Mouse (Mus musculus) C2C12 (cell line): Measurements from ENCODE around the gene Sub1. TPM values are rescaled to one million over a fixed set of nuclear protein-coding genes. Genes with fewer than 3 reads are reported as not detected.

ENCODE experiments used
- H3K27me3 ChIP-seq: one replicate; pipeline ENCODE4 v1.6.1; 2011; ENCODE audit not compliant: control insufficient read depth, insufficient read depth, insufficient read length
- H3K36me3 ChIP-seq: one replicate; pipeline ENCODE4 v1.6.1; 2011; ENCODE audit not compliant: control insufficient read depth, insufficient read depth
- H3K4me3 ChIP-seq: one replicate; pipeline ENCODE4 v1.5.1; 2011; ENCODE audit warnings: mild to moderate bottlenecking, control low read depth; ENCODE audit not compliant: poor library complexity, insufficient read depth, severe bottlenecking
- H3K79me2 ChIP-seq: one replicate; pipeline ENCODE4 v1.6.1; 2011; ENCODE audit not compliant: control insufficient read depth, insufficient read depth
- H3K79me3 ChIP-seq: one replicate; pipeline ENCODE4 v1.6.1; 2011; ENCODE audit warnings: low read depth, control low read depth
- H3ac ChIP-seq: one replicate; pipeline ENCODE3; 2011; ENCODE audit warnings: low read depth; ENCODE audit not compliant: control insufficient read depth, insufficient read length
- CEBPB ChIP-seq: IDR thresholded peaks from one replicate; pipeline ENCODE4 v1.6.1; 2011; ENCODE audit warnings: low read depth, mild to moderate bottlenecking, control low read depth, moderate library complexity
- CTCF ChIP-seq: IDR thresholded peaks from one replicate; pipeline ENCODE4 v1.5.1; 2011; ENCODE audit not compliant: control insufficient read depth, insufficient read depth, insufficient read length
- FOSL1 ChIP-seq: IDR thresholded peaks from one replicate; pipeline ENCODE4 v1.8.0; 2011; ENCODE audit warnings: mild to moderate bottlenecking, low read length; ENCODE audit not compliant: poor library complexity, insufficient read depth, severe bottlenecking
- MAX ChIP-seq: IDR thresholded peaks from one replicate; pipeline ENCODE4 v1.6.1; 2011; ENCODE audit warnings: mild to moderate bottlenecking, control low read depth
- MYOD1 ChIP-seq: IDR thresholded peaks from one replicate; pipeline ENCODE4 v1.6.1; 2011; ENCODE audit warnings: low read depth; ENCODE audit not compliant: control insufficient read depth, insufficient read length
- MYOG ChIP-seq: IDR thresholded peaks from one replicate; pipeline ENCODE4 v1.6.1; 2011; ENCODE audit not compliant: control insufficient read depth, insufficient read length; ENCODE audit errors: extremely low read depth
- USF1 ChIP-seq: IDR thresholded peaks from one replicate; pipeline ENCODE4 v1.6.1; 2011; ENCODE audit warnings: low read depth, mild to moderate bottlenecking, control low read depth, moderate library complexity
- polyA plus RNA-seq: library from polyadenylated mRNA; unstranded; fragments of >200 nt; fragmentation: generic; extraction: Trizol; gene quantifications from one replicate; pipeline ENCODE4 v1.2.1, GENCODE M21; 2012; ENCODE audit warnings: missing spikeins

Gene Sub1
- polyA plus RNA-seq, 1 experiment: 106 TPM

GRCm38 (mm10) chr15:12037217-12037616 is 40.4 kb upstream of the Sub1 start:
- H3K4me3 ChIP-seq: no peak overlapping the region
- TF ChIP-seq MAX: no peak
- TF ChIP-seq FOSL1: no peak
- TF ChIP-seq CTCF: peak; percentile 26
- TF ChIP-seq USF1: peak; percentile 4
- H3ac ChIP-seq: no peak overlapping the region
- no peaks in the 10 kb centered on the region for H3K36me3 ChIP-seq
- peaks cover 3% of the 10 kb centered on the region for H3K27me3 ChIP-seq
- H3K79me3 ChIP-seq: no peaks in the 10 kb centered on the region
- no peaks in the 10 kb centered on the region for H3K79me2 ChIP-seq

GRCm38 (mm10) chr15:12036675-12037074 is 39.9 kb upstream of the Sub1 start:
- H3K79me2 ChIP-seq: no peaks in the 10 kb centered on the region
- H3K27me3 ChIP-seq: peaks cover 3% of the 10 kb centered on the region
- H3K4me3 ChIP-seq: no peak overlapping the region
- H3ac ChIP-seq: no peak overlapping the region
- H3K36me3 ChIP-seq: no peaks in the 10 kb centered on the region
- H3K79me3 ChIP-seq: no peaks in the 10 kb centered on the region
- TF ChIP-seq MAX: no peak
- TF ChIP-seq FOSL1: no peak
- no peak for TF ChIP-seq MYOD1
- TF ChIP-seq CEBPB: no peak
- TF ChIP-seq MYOG: no peak

- Histone ChIP-seq H3K79me2 (no peaks in the 10 kb centered on the region), H3K4me3 (no peak overlapping the region), H3K27me3 (no peaks in the 10 kb centered on the region), H3K36me3 (no peaks in the 10 kb centered on the region), H3K79me3 (no peaks in the 10 kb centered on the region), H3ac (no peak overlapping the region)
- TF ChIP-seq CEBPB (no peak), MYOG (no peak)
Measured at GRCm38 (mm10) chr15:12034317-12034716, 37.5 kb upstream of the Sub1 start.

GRCm38 (mm10) chr15:12033155-12033554 is 36.4 kb upstream of the Sub1 start:
- Histone ChIP-seq H3K4me3 (no peak overlapping the region), H3K79me2 (no peaks in the 10 kb centered on the region), H3K79me3 (no peaks in the 10 kb centered on the region), H3K27me3 (peaks cover 8% of the 10 kb centered on the region), H3ac (no peak overlapping the region), H3K36me3 (no peaks in the 10 kb centered on the region)
- TF ChIP-seq USF1: no peak
- TF ChIP-seq CEBPB: no peak
- TF ChIP-seq MYOD1: no peak
- TF ChIP-seq MAX: no peak
- TF ChIP-seq FOSL1: no peak
- no peak for TF ChIP-seq CTCF
- no peak for TF ChIP-seq MYOG

- no peaks in the 10 kb centered on the region for H3K36me3 ChIP-seq
- H3K79me3 ChIP-seq: no peaks in the 10 kb centered on the region
- H3K27me3 ChIP-seq: peaks cover 14% of the 10 kb centered on the region
- no peak overlapping the region for H3ac ChIP-seq
- TF ChIP-seq USF1: no peak
- TF ChIP-seq CTCF: no peak
- TF ChIP-seq MYOG: no peak
- no peak for TF ChIP-seq MYOD1
- no peak for TF ChIP-seq FOSL1
- no peak for TF ChIP-seq CEBPB
- no peak for TF ChIP-seq MAX
- no peak overlapping the region for H3K4me3 ChIP-seq
- H3K79me2 ChIP-seq: no peaks in the 10 kb centered on the region
Measured at GRCm38 (mm10) chr15:12032512-12032911, 35.7 kb upstream of the Sub1 start.

- no peak overlapping the region for H3K4me3 ChIP-seq
- H3K27me3 ChIP-seq: peaks cover 20% of the 10 kb centered on the region
Measured at GRCm38 (mm10) chr15:12031861-12032260, 35.1 kb upstream of the Sub1 start.

GRCm38 (mm10) chr15:12030221-12030620 is 33.4 kb upstream of the Sub1 start:
- no peaks in the 10 kb centered on the region for H3K79me2 ChIP-seq
- H3ac ChIP-seq: no peak overlapping the region
- no peaks in the 10 kb centered on the region for H3K36me3 ChIP-seq
- TF ChIP-seq USF1 (no peak), FOSL1 (peak; percentile 52), CTCF (no peak)
- H3K79me3 ChIP-seq: no peaks in the 10 kb centered on the region
- H3K4me3 ChIP-seq: no peak overlapping the region
- H3K27me3 ChIP-seq: peaks cover 32% of the 10 kb centered on the region

More at GRCm38 (mm10) chr15:12031861-12032260, 35.1 kb upstream of the Sub1 start:
- H3K79me2 ChIP-seq: no peaks in the 10 kb centered on the region
- TF ChIP-seq MYOD1 (no peak), MAX (no peak)
- H3K79me3 ChIP-seq: no peaks in the 10 kb centered on the region
- H3ac ChIP-seq: no peak overlapping the region
- no peaks in the 10 kb centered on the region for H3K36me3 ChIP-seq
